Mouse (Mus musculus) monocyte, adult 5-6 weeks (primary cell): ENCODE data around the gene Zfp318. TPM values are rescaled to one million over a fixed set of nuclear protein-coding genes. Genes with fewer than 3 reads are reported as not detected.

Source experiments
- ATAC-seq: fragments of 153-309, 156-312 bp; replicated peaks from 2 replicates; pipeline ENCODE4 v1.8.0; 2017; ENCODE audit warnings: mild to moderate bottlenecking; ENCODE audit not compliant: low TSS enrichment, insufficient number of reproducible peaks, severe bottlenecking, poor library complexity, low FRiP score
- total RNA-seq: library from RNA; stranded (forward); fragments of 200-1000, 200-491, 200-594 nt; gene quantifications from 3 replicates; pipeline ENCODE4 v1.2.3, GENCODE M21; 2017

Gene Zfp318
- total RNA-seq, 1 experiment from 2014 or later, result 33.9 TPM

DNA sequence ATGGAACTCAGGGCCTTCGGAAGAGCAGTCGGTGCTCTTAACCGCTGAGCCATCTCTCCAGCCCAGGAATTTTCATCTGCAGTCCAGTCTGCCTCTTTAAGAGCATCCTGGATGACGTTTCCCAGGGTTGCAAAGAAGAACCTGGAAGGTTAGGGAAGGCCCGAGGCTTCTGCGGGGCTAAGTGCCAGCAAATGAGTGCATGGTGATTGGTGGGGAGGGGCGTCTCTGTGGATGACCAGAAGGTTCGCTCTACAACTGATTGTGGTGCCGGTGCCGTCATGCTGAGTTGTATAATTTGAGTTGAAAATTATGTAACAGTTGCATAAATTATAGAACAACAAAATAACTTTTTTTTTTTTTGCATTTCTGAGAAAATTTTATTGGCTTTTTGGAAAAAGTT is 55.6 kb downstream of the Zfp318 start:
- no peak for ATAC-seq

DNA sequence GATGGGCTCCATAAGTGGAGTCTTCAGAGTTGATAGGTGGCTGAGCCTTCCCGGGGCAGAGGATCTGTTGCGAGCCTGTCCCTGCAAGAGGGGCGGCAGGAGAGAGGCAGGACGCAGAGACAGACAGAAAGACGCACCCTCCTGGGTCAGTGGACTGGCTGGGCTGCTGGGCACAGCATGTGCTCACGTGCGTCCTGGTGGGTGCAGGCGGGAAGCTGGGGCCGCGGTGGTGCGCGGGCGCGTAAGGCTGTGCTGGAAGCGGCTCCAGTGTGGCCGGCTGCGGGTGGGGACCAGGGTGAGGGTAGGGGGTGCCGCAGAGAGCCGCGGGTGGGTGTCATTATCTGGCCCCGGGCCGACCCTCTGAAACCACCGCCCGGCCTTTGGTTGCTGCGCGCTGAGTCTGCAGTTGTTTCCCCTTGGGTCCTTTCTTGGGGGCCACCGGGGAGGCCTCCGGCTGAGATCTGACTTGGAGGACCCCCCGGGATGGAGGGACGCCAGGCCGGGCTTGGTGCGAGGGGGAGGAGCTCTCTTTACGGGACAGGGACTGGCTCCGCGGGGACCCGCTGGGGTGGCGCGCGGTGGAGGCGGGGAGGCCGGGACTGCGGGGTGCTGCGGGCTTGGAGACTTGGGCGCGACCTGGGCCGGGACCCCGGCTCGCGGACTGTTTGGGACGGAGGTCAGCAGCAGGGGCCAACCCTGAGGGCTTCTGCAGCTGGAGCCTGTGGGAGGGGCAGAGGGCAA is 61.5 kb downstream of the Zfp318 start:
- ATAC-seq, result no peak

DNA sequence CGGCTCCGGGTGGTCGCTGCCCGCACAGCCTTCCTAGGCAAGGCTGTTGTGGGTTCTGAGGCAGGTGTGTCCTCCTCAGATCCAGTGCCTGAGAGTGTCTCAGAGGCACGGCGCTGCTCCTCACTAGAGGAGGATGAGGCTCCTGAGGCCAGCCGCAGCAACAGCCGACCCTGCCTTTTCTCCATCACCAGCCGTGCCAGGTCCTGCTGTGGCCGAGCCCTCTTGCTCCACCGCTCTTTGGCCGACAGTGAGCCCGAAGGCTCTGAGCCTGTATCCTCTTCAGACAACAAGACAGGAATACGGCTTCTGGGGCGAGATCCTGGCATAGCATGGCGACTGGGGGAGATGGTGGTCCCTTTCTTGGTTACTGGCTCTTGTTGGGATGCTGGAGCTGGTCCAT is 62.7 kb downstream of the Zfp318 start:
- ATAC-seq, result no peak

DNA sequence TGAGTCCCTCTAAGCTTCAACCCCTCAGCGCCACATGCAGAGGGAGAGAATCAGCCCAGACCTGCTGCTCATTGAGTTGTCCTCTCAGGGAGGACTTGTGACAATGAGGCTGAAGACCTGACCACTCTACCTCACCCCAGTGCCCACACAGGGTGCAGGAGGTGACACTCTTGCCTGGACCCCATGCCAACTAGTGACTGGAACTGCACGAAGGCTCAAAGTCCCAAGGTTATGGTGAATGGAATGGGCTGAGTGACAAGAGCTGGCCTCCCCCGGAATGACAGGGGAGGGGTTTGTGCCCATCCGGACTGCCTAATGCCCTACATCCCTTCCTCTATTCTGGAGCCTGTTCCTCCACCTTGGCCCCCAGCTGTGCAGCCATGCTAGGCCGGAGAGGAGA is 69.2 kb downstream of the Zfp318 start:
- ATAC-seq, result no peak

DNA sequence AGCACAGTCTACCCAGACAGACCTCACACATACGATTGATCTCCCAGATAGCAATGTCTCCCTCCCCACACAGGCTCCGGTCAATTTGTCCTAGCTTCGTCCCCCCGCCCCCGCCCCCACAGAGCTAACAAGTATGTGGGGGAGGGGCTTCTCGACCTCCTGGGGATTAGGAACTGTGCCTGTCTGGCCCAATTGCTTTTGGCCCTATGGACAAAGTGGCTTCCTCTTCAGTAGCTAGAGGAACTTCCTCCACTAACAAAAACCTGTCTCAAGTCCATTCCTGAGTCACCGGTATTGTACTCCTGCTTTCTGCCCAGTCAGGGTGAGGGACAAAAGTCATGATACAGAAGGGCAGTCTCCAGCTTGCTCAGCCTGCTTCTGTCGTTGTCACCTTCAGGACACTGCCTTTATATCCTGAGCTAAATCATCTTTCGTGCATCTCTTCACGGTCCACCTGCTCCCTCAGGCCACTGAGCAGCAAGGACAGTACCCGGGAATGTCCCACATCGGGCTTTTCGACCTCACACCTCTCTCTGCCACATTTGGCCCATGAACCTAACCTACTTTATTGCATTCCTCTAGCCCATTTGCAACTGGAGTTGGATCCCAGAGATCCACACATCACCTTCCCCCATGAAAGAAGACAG is 69.9 kb downstream of the Zfp318 start:
- ATAC-seq, result no peak

DNA sequence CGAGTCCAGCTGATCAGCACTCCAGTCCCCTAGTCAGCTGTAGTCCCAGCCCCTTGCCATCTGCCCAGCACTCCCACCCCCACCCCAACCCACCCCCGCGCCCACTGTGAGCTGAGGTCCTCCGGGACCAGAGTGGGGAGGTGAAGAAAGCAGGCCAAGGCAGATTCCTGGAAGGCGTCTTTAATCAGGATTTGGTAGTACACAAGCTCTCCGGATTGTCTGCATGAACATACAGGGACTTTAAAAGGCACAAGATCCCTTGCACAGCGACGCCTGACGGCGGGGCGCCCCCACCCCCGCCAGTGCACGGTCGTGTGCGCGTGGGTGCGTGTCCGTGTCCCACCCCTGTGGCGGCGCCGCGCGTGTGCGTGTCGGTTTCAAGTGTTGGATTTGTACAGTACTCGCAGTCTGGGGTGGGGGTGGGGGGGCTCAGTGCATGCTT is 70.5 kb downstream of the Zfp318 start:
- ATAC-seq, result no peak

DNA sequence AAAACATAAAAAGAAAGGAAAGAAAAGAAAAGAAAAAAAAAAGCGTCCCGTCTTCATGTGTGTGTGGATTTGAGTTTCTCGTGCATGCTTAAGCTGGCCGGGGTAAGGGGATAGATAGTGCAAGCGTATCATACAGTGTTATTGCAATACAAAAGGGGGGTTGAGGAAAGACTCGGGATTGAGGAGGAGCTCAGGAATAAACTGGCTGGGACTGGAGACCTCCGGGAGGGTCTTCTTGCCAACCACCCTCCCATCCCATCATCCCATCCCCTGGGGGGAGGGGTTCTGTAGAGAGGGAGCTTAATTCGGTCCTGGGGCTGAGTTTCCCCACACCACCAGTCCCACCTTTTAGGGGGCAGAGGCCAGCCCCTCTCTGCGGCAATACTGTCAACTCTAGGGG is 71.0 kb downstream of the Zfp318 start:
- ATAC-seq, result no peak

DNA sequence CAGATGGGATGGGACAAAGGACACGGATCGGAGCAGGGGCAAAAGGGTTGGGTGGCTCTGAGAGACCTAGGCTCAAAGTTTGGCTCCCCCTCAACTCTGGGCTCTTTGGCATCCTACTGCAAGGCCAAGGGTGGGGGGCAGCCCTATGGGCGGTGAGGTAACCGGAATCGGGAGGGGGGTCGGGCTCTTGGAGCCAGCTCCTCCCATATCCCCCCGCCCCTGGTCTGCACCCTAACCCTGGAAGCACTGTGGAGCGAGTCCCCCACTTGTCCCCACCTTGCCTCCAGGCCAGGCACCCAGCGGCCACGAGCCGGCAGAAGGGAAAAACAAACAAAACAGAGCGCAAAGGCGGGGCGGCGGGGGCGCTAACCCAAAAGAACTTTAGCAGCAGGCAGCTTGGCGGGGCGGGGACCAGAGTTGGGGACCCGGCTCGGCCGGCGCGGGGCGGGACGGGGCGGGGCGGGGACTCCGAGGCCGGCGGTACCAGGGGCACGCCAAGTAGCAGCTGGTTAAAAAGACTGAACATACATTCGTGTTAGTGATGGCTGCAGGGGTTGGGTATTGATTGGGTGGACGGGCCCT is 71.7 kb downstream of the Zfp318 start:
- ATAC-seq, result no peak

DNA sequence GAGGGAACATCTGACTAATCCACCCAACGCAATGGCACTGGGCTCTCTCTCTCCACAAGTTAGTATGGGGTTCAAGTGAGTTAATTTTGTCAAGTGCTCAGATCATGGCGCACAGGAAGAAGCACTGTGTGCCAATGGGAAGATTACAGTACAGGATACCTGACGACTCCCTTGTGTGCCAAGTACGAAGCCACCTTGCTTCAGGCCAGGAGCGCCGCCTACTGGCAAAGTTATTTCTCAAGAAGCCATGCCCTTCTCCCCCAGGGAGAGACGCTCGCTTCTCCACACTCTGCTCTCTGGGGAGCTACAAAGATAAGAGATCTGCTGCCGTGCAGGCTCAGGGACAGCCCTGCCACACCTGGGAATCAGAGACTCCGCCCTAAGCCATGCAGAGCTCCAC is 74.3 kb downstream of the Zfp318 start:
- no peak for ATAC-seq

DNA sequence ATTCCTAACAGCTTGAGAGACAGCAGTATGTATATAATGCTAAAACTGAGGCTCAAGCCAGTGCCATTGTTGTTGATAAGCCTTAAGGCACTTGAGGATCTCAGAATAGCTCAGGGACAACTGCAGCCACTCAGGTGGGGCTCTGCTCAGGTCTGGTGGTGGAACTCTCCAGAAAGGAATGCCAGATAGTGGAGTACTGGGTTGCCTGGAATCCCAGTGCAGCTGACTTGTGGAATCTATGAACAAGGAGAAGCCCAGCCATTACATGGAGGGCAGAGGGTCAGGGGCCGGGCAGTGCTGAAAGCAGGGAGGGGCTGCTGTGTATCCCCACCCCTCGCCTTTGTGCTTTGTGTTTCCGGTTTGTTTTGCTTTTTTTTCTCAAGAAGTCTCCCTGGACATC is 74.9 kb downstream of the Zfp318 start:
- no peak for ATAC-seq

DNA sequence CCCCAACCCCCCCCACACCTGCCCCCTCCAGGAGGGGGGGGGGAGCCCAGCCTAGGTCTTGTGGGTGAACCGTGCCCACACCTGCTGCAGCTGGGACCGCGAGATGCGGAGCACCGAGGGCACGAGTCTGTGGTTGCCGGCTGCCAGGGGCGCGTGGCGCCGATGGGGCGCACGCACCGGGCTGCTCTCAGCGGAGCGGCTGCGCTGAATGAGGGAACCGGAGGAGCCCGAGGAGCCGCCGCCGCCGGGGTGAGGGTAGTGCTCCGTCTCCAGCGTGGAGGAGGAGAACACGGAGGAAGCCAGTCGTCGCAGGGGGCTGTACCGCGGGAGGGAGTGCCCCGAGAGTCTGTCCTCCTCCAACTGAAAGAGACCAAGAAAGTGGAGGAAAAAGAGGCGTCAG is 77.1 kb downstream of the Zfp318 start:
- no peak for ATAC-seq

DNA sequence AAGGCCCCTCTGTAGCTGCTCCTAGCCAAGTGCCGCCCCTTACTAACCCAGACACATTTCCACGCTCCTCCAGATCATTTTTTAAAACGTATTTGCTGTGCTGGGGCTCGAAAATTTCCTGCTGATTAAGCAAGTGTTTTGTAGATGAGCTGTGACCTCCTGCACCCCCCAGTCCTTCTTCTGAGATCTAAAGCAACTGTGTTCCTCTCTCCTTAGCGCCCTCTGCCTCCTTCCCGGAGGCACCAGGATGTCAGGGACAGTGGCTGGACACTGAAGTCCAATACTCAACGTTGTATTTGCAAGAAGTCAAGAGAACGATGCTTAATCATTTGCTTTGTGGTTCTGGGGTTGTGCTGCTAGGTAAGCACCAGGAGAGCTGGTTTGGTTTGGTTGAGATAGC is 77.8 kb downstream of the Zfp318 start:
- ATAC-seq, result no peak

DNA sequence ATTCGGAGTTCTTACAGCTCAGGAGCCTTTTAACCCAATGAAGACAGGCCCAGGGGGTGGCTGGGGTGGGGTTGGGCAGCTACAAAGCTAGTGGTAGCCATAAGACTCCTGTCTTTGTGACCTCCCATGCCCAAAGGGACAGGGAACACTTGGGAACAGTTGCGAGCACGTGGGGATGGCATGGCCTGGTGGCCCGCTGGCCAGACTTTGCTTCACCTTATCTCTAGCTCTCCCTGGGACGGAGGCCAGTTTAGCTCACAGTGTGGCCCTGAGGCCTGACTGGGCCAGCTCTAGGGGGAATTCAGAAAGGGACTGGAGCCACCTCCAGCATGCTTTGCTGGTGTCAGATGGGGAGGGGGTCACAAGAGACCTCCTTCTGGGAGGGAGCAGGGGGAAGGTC is 78.7 kb downstream of the Zfp318 start:
- ATAC-seq, result no peak

DNA sequence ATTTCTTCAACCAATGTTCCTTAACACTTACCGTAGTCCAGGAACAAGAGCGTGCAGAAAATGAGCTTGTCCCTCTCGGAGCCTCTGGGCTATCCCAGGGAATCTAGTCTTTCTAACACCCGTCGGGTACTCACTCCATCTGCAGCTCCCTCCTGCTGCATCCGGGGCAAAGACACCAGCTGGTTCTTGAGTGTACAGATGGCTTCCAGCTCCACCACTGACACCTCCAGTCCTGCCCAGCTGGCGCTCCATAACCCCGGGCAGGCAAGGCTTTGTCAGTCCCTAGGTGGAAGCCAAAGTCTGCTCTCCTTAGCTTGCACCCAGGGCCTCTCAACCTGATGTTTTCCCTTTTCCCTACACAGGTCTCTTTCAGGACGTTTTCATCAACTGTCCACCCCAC is 84.3 kb downstream of the Zfp318 start:
- no peak for ATAC-seq

Other genes starting within 250 kb of the Zfp318 start
- gene Rsph9, start 239.5 kb upstream of the Zfp318 start, total RNA-seq, result 1.5 TPM in 1 of 3 replicates, not detected in the others
- 4.2 to 10.8 TPM (median 6.1 TPM) in 3 replicates for gene Mad2l1bp, start 230.2 kb upstream of the Zfp318 start, total RNA-seq
- gene Gtpbp2, start 222.7 kb upstream of the Zfp318 start, total RNA-seq, result 84.1 to 127 TPM (median 93.1 TPM) in 3 replicates
- 7.5 to 15.6 TPM (median 7.7 TPM) in 3 replicates for gene Polh, start 181.1 kb upstream of the Zfp318 start, total RNA-seq
- gene Xpo5, start 180.9 kb upstream of the Zfp318 start, total RNA-seq, result 20.3 to 29.2 TPM (median 21.2 TPM) in 3 replicates
- 37.2 to 47.6 TPM (median 42.7 TPM) in 3 replicates for gene Polr1c, start 135.7 kb upstream of the Zfp318 start, total RNA-seq
- gene Yipf3, start 135.7 kb upstream of the Zfp318 start, total RNA-seq, result 57.8 to 85.4 TPM (median 76.1 TPM) in 3 replicates
- gene Lrrc73, start 130.2 kb upstream of the Zfp318 start, total RNA-seq, result 0.58 TPM in 1 of 3 replicates, not detected in the others
- 14.6 to 18.0 TPM (median 18.0 TPM) in 3 replicates for gene Tjap1, start 100.7 kb upstream of the Zfp318 start, total RNA-seq
- not detected in 3 replicates for gene Dlk2, start 86.3 kb upstream of the Zfp318 start, total RNA-seq
- gene Abcc10, start 55.4 kb upstream of the Zfp318 start, total RNA-seq, result 2.8 to 3.4 TPM (median 3.0 TPM) in 3 replicates
- not detected in 3 replicates for gene Crip3, start 45.2 kb downstream of the Zfp318 start, total RNA-seq
- not detected in 3 replicates for gene Slc22a7, start 54.7 kb downstream of the Zfp318 start, total RNA-seq
- under 0.01 to 0.58 TPM (median 0.48 TPM) in 3 replicates for gene Ttbk1, start 103.9 kb downstream of the Zfp318 start, total RNA-seq
- not detected in 3 replicates for gene Dnph1, start 113.0 kb downstream of the Zfp318 start, total RNA-seq
- 4.4 to 7.6 TPM (median 4.9 TPM) in 3 replicates for gene Cul9, start 162.7 kb downstream of the Zfp318 start, total RNA-seq
- 24.8 to 46.0 TPM (median 36.6 TPM) in 3 replicates for gene Srf, start 172.4 kb downstream of the Zfp318 start, total RNA-seq
- gene Ptk7, start 245.8 kb downstream of the Zfp318 start, total RNA-seq, result not detected in 3 replicates